Mouse (Mus musculus) forebrain, embryonic 13.5 days (tissue): ENCODE measurements at regions not wholly inside any gene's neighbourhood (a gene's known extent, or its start where the extent isn't known, plus 50 kb on each side); places are given as distances from the start of the nearest gene placed in this dataset.

Source experiments
- ATAC-seq: fragments of 200-750 bp; cut with Nextera tagmentation; 2 replicates; pipeline ENCODE4 v1.8.0; 2017
- H3K27ac ChIP-seq: fragments of 300-500 bp; sonication (generic); 2 replicates; pipeline ENCODE4 v1.5.1; 2015; ENCODE audit warnings: inconsistent platforms, mild to moderate bottlenecking, moderate library complexity
- H3K27me3 ChIP-seq: fragments of 300-500 bp; sonication (generic); 2 replicates; pipeline ENCODE4 v1.6.1; 2015; ENCODE audit warnings: mild to moderate bottlenecking, inconsistent platforms
- H3K36me3 ChIP-seq: fragments of 300-500 bp; sonication (generic); 2 replicates; pipeline ENCODE4 v1.6.1; 2015; ENCODE audit warnings: mild to moderate bottlenecking, inconsistent platforms; ENCODE audit not compliant: poor library complexity, severe bottlenecking
- H3K4me1 ChIP-seq: fragments of 300-500 bp; sonication (generic); 2 replicates; pipeline ENCODE4 v1.6.1; 2015; ENCODE audit warnings: inconsistent platforms
- H3K4me2 ChIP-seq: fragments of 300-500 bp; sonication (generic); 2 replicates; pipeline ENCODE4 v1.6.1; 2015; ENCODE audit warnings: inconsistent platforms, mild to moderate bottlenecking, moderate library complexity
- H3K4me3 ChIP-seq: fragments of 300-500 bp; sonication (generic); 2 replicates; pipeline ENCODE4 v1.5.1; 2015; ENCODE audit warnings: mild to moderate bottlenecking, inconsistent platforms
- H3K9ac ChIP-seq: fragments of 300-500 bp; sonication (generic); 2 replicates; pipeline ENCODE4 v1.6.1; 2015; ENCODE audit warnings: mild to moderate bottlenecking, inconsistent platforms
- H3K9me3 ChIP-seq: fragments of 300-500 bp; sonication (generic); replicated peaks from 2 replicates; pipeline ENCODE4 v1.6.1; 2016; ENCODE audit warnings: inconsistent platforms
- WGBS: fragments of 180-500 bp; shearing (Covaris S2); methylation state at CpG from one replicate; pipeline ENCODE4 v1.1.7; 2015; 5-methylcytosine and 5-hydroxymethylcytosine counted together

DNA sequence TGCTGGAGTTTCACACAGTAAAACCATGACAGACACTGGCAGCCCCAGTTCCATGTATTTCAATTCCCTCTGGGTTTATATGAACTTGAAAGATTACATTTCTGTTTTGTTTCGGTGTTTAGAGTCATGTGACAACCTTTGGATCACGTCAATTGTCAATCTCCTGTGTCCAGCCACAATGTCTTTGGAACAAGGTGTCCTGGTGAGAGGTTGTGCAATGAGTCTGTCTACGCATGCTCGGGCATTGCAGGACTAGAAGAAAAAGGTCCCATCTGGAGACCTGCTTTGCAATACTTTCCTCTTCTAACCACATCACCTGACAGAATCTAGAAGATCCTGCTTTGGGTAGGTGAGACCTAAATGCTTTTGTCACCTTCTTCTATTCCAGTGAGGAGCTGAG is 333.5 kb downstream of the Gadd45g start:
- ATAC-seq = no peak
- Histone ChIP-seq H3K27ac (no peak overlapping the region), H3K36me3 (no peaks in the 10 kb centered on the region), H3K9me3 (no peaks in the 10 kb centered on the region), H3K4me1 (no peaks in the 10 kb centered on the region), H3K9ac (no peak overlapping the region), H3K4me3 (no peak overlapping the region), H3K27me3 (no peaks in the 10 kb centered on the region), H3K4me2 (no peak overlapping the region)
- 84% methylated on average over 4 of the region's 4 CpGs for WGBS

DNA sequence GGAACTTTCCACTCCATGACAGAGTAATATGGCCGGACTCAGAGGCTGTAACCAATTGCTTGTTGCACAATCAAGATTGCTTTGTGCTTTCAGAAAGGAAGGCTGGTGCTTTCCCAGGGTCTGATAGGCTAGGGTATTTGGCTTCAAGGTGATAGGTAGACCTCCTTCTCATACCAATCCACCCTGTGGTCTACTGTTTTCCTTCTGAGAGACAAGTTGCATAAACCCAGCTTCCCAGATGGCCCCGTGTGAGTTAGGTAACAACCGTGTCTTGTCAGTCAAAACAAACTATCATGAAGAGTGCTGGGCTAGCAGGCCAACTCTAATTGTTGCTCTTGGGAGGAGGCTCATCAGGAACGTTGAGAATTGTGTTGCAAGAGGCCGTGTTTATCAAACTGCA is 337.2 kb downstream of the Gadd45g start:
- Histone ChIP-seq H3K9me3 (no peaks in the 10 kb centered on the region), H3K9ac (no peak overlapping the region), H3K36me3 (no peaks in the 10 kb centered on the region), H3K4me3 (no peak overlapping the region), H3K4me2 (no peak overlapping the region), H3K4me1 (no peaks in the 10 kb centered on the region), H3K27me3 (no peaks in the 10 kb centered on the region), H3K27ac (no peak overlapping the region)
- ATAC-seq = no peak
- WGBS = 78% methylated on average over 5 of the region's 5 CpGs

DNA sequence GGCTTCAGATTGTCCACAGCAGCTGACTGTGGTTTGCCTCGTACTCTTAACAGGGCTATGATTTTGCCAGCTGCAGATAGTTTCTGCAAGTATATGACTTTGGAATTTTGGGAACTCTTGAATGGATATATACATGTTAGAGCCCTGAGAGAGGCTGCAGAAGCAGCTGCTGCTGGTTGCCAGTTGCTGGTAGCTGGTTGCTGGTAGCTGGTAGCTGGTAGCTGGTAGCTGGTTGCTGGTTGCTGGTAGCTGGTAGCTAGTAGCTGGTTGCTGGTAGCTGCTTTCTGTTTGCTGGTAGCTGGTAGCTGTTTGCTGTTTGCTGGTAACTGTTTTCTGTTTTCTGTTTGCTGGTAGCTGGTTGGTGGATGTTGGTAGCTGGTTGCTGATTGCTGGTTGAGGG is 339.1 kb downstream of the Gadd45g start:
- ATAC-seq = no peak
- H3K9me3 ChIP-seq = no peaks in the 10 kb centered on the region
- H3K4me2 ChIP-seq = no peak overlapping the region
- H3K4me3 ChIP-seq = no peak overlapping the region
- no peaks in the 10 kb centered on the region for H3K4me1 ChIP-seq
- H3K36me3 ChIP-seq = no peaks in the 10 kb centered on the region
- H3K27ac ChIP-seq = no peak overlapping the region
- no peaks in the 10 kb centered on the region for H3K27me3 ChIP-seq
- 97% methylated on average over 1 of the region's 1 CpGs for whole genome bisulfite sequencing
- H3K9ac ChIP-seq = no peak overlapping the region

DNA sequence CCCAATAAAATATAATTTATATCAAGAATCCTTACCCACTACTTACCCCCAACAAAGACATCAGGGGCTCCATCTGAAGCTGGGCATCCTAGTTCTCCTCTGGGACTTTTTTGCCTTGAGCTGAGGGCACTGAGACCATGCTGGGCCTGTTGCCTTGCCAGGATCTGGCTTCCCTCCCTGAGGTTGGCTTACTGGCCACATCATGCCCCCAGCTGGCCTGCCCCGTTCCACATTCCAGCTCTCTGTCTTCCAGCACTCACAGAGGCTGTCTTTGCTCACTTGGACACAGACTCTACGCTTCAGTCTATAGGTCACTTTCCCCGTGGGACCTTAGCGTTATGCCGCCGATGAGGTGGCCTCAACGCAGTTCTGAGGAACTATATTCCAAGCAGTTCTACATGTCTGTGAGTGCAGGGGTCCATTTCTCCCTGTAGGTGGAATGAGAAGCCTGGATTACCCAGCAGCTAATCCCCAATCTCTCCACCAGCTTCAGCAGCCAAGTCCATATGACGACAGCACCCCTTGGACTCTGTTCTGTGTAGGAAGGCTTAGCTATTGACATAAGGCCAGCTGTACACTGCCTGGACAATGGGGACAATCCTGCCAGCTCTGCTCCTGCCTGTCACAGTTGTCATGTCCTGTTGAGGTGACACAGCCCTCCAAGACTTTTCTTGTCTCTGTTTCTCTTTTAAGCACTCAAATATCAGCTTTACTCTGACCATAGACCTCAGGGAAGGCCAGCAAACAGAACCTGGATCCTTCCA is 341.5 kb downstream of the Gadd45g start:
- Histone ChIP-seq H3K4me3 (no peak overlapping the region), H3K9ac (no peak overlapping the region), H3K4me2 (no peak overlapping the region), H3K4me1 (no peaks in the 10 kb centered on the region), H3K9me3 (no peaks in the 10 kb centered on the region), H3K27me3 (no peaks in the 10 kb centered on the region), H3K36me3 (no peaks in the 10 kb centered on the region), H3K27ac (no peak overlapping the region)
- 90% methylated on average over 8 of the region's 8 CpGs for WGBS
- ATAC-seq = no peak

DNA sequence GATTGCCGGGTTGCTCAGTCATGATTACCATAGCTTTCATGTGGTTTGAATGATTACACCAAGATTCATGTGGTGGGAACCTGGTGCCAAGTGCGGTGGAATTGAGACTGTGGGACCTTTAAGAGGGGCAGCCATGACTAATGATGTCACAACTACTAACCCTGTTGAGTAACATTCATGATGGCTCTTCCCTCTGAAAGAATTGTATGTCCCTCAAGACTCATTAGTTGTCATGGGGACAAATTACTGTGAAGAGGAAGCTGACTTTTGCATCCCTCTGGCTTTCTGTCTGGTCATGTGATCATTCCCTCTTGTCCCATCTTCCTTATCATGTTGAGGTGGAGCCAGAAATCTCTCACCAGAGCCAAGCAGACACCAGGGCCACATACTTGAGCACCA is 342.1 kb downstream of the Gadd45g start:
- no peaks in the 10 kb centered on the region for H3K36me3 ChIP-seq
- no peak overlapping the region for H3K4me2 ChIP-seq
- H3K27me3 ChIP-seq = no peaks in the 10 kb centered on the region
- H3K27ac ChIP-seq = no peak overlapping the region
- no peaks in the 10 kb centered on the region for H3K9me3 ChIP-seq
- no peak overlapping the region for H3K9ac ChIP-seq
- peaks cover under 1% of the 10 kb centered on the region; the same call in 1 of the 2 replicates for H3K4me1 ChIP-seq
- no peak for ATAC-seq
- WGBS = 86% methylated on average over 2 of the region's 2 CpGs
- H3K4me3 ChIP-seq = no peak overlapping the region

GRCm38 (mm10) chr13:52189382-52189923 is 341.6 kb downstream of the Diras2 start:
- H3K4me2 ChIP-seq = no peak overlapping the region
- ATAC-seq = no peak
- no peak overlapping the region for H3K9ac ChIP-seq
- WGBS = 72% methylated on average over 10 of the region's 10 CpGs
- no peak overlapping the region for H3K4me3 ChIP-seq
- no peaks in the 10 kb centered on the region for H3K9me3 ChIP-seq
- H3K27ac ChIP-seq = no peak overlapping the region
- no peaks in the 10 kb centered on the region for H3K27me3 ChIP-seq
- H3K4me1 ChIP-seq = peaks cover 5% of the 10 kb centered on the region; the same call in 1 of the 2 replicates
- no peaks in the 10 kb centered on the region for H3K36me3 ChIP-seq

DNA sequence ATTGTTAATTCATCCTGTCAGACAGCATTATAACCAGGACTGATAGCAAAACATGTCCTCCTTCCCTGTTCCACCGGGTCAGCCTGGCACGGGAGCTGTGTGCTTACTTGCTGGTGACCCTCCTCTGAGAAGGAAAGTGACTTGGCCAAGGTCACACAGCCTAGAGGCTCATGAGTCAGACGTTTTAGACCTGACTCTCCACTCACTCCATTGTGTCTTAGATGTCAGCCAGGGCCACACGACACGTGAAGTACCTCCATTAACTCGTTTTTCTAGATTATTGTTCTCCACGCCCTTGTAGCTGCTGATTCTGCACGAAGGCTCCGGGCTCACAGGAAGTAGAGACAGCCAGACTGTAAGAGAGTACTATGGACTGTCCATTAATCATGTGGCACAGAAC is 340.8 kb downstream of the Diras2 start:
- Histone ChIP-seq H3K27ac (no peak overlapping the region), H3K9ac (no peak overlapping the region), H3K9me3 (no peaks in the 10 kb centered on the region), H3K4me2 (no peak overlapping the region), H3K36me3 (no peaks in the 10 kb centered on the region), H3K4me1 (peaks cover 5% of the 10 kb centered on the region; the same call in 1 of the 2 replicates), H3K4me3 (no peak overlapping the region), H3K27me3 (no peaks in the 10 kb centered on the region)
- ATAC-seq = no peak
- 83% methylated on average over 9 of the region's 9 CpGs for WGBS

DNA sequence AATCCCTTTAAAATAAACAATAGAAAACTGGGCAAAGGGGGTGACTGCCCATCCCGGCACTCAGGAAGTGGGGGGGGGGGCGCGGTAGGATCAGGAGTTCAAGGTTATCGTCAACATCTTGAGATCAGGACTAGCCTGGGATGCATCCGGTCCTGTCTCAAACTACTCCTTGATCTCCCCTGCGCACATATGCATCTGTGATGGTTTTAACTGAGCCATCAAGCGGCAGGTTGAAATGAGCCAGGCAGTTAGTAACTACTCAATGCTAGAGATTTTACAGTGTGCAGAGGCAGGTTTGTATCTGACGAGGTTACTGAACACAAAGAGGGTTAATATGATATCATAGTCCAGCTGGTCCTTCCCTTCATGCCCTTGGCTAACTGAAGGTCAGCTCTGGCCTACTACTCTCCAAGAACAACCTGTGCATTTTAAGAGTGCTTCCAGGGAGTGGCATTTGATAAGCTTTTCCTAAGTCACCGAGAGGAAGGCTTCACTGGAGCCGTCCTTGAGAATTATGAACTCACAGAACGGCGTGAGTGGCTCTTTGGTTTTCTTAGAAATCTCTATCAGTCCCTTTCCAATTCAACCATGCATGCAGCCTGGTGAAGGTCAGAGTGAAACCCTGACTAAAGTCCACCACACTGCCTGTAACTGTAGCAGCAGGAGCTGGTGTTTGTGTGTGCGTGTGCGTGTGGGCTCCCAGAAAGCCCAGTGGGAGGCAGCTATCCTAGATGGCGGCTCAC is 340.1 kb downstream of the Diras2 start:
- no peaks in the 10 kb centered on the region for H3K27me3 ChIP-seq
- H3K9me3 ChIP-seq = no peaks in the 10 kb centered on the region
- WGBS = 88% methylated on average over 15 of the region's 15 CpGs
- H3K36me3 ChIP-seq = no peaks in the 10 kb centered on the region
- H3K4me3 ChIP-seq = no peak overlapping the region
- no peak for ATAC-seq
- peaks cover 5% of the 10 kb centered on the region; the same call in 1 of the 2 replicates for H3K4me1 ChIP-seq
- H3K9ac ChIP-seq = no peak overlapping the region
- no peak overlapping the region for H3K27ac ChIP-seq
- no peak overlapping the region for H3K4me2 ChIP-seq

DNA sequence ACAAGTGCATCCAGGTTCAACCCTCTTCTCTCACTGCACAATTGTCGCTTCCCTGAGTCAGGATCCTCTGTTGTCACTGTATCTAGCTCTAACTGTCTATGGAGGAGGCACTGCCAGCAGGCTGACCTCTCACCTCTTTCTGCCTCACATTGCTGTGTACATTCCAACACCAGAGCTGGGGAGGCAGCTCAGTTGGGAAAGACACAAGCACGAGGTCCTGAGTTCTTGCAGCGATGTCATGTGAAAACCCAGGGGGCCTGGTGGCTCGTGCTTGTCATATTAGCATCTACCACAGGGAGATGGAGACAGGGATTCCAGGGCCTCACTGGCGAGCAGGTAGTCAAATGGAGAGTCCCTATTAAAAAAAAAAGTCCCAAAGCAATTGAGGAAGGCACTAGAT is 334.2 kb downstream of the Diras2 start:
- H3K36me3 ChIP-seq = no peaks in the 10 kb centered on the region
- no peaks in the 10 kb centered on the region for H3K9me3 ChIP-seq
- no peak overlapping the region for H3K27ac ChIP-seq
- H3K4me2 ChIP-seq = no peak overlapping the region
- H3K4me1 ChIP-seq = peaks cover 8% of the 10 kb centered on the region; the same call in 1 of the 2 replicates
- H3K27me3 ChIP-seq = 0 out of 2 replicates have a peak, but pooled peaks cover 3% of the 10 kb centered on the region
- H3K9ac ChIP-seq = no peak overlapping the region
- H3K4me3 ChIP-seq = no peak overlapping the region
- ATAC-seq = no peak
- 80% methylated on average over 5 of the region's 5 CpGs for WGBS

- H3K4me2 ChIP-seq = no peak overlapping the region
- H3K9ac ChIP-seq = no peak overlapping the region
- WGBS = 66% methylated on average over 7 of the region's 7 CpGs
- no peak overlapping the region for H3K27ac ChIP-seq
- H3K27me3 ChIP-seq = 0 out of 2 replicates have a peak, but pooled peaks cover 3% of the 10 kb centered on the region
- no peak overlapping the region for H3K4me3 ChIP-seq
- ATAC-seq = no peak
- no peaks in the 10 kb centered on the region for H3K9me3 ChIP-seq
- H3K4me1 ChIP-seq = peaks cover 6% of the 10 kb centered on the region; the same call in 1 of the 2 replicates
- no peaks in the 10 kb centered on the region for H3K36me3 ChIP-seq
Measured at GRCm38 (mm10) chr13:52198649-52199348, 332.3 kb downstream of the Diras2 start.

DNA sequence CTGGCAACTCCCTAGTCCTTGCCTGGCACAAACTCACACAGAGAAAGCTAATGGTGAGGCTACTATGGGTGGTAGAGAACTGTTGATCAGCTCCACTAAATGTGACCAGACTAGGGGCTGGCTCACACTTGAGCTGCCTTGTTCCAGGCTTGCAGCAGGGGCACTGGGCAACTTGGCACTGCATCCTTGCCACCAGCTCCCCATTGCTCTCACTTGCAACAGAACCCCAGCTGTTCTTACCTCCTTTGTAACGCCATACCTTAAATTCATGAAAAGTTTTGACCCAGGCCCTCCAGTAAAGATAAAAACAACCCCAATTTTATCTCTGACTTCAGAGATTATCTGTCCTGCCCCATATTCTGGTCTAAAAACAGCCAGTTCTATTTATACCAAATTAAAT is 328.7 kb downstream of the Diras2 start:
- no peak overlapping the region for H3K27ac ChIP-seq
- H3K9me3 ChIP-seq = no peaks in the 10 kb centered on the region
- ATAC-seq = no peak
- H3K4me1 ChIP-seq = peaks cover 4% of the 10 kb centered on the region; the same call in 1 of the 2 replicates
- H3K4me2 ChIP-seq = no peak overlapping the region
- no peak overlapping the region for H3K4me3 ChIP-seq
- no peaks in the 10 kb centered on the region for H3K27me3 ChIP-seq
- no peak overlapping the region for H3K9ac ChIP-seq
- H3K36me3 ChIP-seq = no peaks in the 10 kb centered on the region
- WGBS = 74% methylated on average over 1 of the region's 1 CpGs

DNA sequence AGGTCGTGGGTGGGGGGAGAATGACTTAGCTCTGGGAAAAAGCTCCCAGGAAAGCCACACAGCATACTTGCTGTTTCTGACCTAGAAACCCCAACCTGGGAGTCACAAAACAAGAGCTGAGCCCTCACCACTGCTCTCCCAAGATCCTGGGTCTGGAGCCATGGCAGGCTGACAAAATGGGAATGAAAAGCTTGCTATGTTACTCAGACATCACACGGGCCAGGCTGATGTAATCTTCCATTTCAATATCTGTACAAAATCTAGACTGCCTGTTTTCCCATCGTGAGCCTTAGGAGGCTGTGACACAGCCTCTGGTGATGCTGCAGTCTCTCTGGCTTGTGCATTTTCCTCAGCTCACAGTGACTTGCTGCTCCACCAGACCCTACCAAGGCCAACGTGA is 325.1 kb downstream of the Diras2 start:
- Histone ChIP-seq H3K4me2 (no peak overlapping the region), H3K4me3 (no peak overlapping the region), H3K36me3 (no peaks in the 10 kb centered on the region), H3K9ac (no peak overlapping the region), H3K27me3 (no peaks in the 10 kb centered on the region), H3K4me1 (no peaks in the 10 kb centered on the region), H3K27ac (no peak overlapping the region), H3K9me3 (no peaks in the 10 kb centered on the region)
- no peak for ATAC-seq
- 79% methylated on average over 4 of the region's 4 CpGs for WGBS
